Comparison of ENCODE assay signal across 13 mouse cellular contexts in genomic region chr12:73937353-73937752, GRCm38 (mm10). TPM values are rescaled to one million over a fixed set of nuclear protein-coding genes. Genes with fewer than 3 reads are reported as not detected.
DNase-seq lines count a peak whose midpoint lies in the region; ATAC-seq lines count a peak whose summit lies in the region.
"Had no signal": no experiment of that assay in that cellular context is flagged by ENCODE, and none has a peak within 500 bp of the region (broad histone marks: within the 10 kb centered on the region; RNA-seq: fewer than 3 reads in every experiment).

Gm49321 (plus strand) TSS chr12:73937653.

- no peak within 1 kb of the TSS for H3K4me3 ChIP-seq in forebrain, embryonic 11.5 days (ENCODE audit: low read depth, low read length)
- no peak within 1 kb of the TSS for H3K4me3 ChIP-seq in hindbrain, embryonic 15.5 days
- no peak within 1 kb of the TSS for H3K4me3 ChIP-seq in midbrain, embryonic 15.5 days

- no peaks in the 10 kb centered on the region for H3K27me3 ChIP-seq in forebrain, embryonic 11.5 days (ENCODE audit: control insufficient read depth, insufficient read depth, low read length)
- H3K27me3 ChIP-seq in hindbrain, embryonic 15.5 days: no peaks in the 10 kb centered on the region
- H3K27me3 ChIP-seq in midbrain, embryonic 15.5 days (replicated peaks): no peaks in the 10 kb centered on the region

- no peak within 1 kb of the TSS for H3K9ac ChIP-seq in forebrain, embryonic 11.5 days (ENCODE audit: low read length)
- H3K9ac ChIP-seq in hindbrain, embryonic 15.5 days: no peak within 1 kb of the TSS
- no peak within 1 kb of the TSS for H3K9ac ChIP-seq in midbrain, embryonic 15.5 days
- H3K9ac ChIP-seq: liver, embryonic 14.5 days had no signal

- 94% methylated on average over 1 of the region's 1 CpGs for WGBS in forebrain, embryonic 11.5 days
- 92% methylated on average over 1 of the region's 1 CpGs for WGBS in hindbrain, embryonic 15.5 days
- WGBS in midbrain, embryonic 15.5 days: 93% methylated on average over 1 of the region's 1 CpGs

- no peaks in the 10 kb centered on the region for H3K9me3 ChIP-seq in forebrain, embryonic 11.5 days (ENCODE audit: control insufficient read depth, low read length)
- no peaks in the 10 kb centered on the region for H3K9me3 ChIP-seq in hindbrain, embryonic 15.5 days
- H3K9me3 ChIP-seq in midbrain, embryonic 15.5 days: no peaks in the 10 kb centered on the region
- H3K9me3 ChIP-seq: G1E had no signal

- H3K4me2 ChIP-seq in forebrain, embryonic 11.5 days (ENCODE audit: low read depth, low read length, severe bottlenecking): no peak within 1 kb of the TSS
- H3K4me2 ChIP-seq in hindbrain, embryonic 15.5 days: no peak within 1 kb of the TSS
- no peak within 1 kb of the TSS for H3K4me2 ChIP-seq in midbrain, embryonic 15.5 days

- no peak for DNase-seq in left cerebral cortex, adult 18-20 months (ENCODE audit: low spot score in 2 of 2)
- no peak for DNase-seq in left cerebral cortex, adult 11 months (ENCODE audit: low spot score)
- DNase-seq in forebrain, embryonic 11.5 days (ENCODE audit: low spot score): no peak
- DNase-seq in retina, embryonic 14.5 days (ENCODE audit: low spot score): no peak
- DNase-seq: adrenal gland, postnatal 14 days; heart, postnatal 14 days had no signal

- ATAC-seq in forebrain, embryonic 11.5 days (replicated peaks; ENCODE audit: low FRiP score): no peak
- no peak for ATAC-seq in hindbrain, embryonic 15.5 days (ENCODE audit: low FRiP score, low read depth)
- no peak for ATAC-seq in midbrain, embryonic 15.5 days (replicated peaks)
- ATAC-seq in monocyte, adult 5-6 weeks (replicated peaks; ENCODE audit: insufficient number of reproducible peaks, low FRiP score, low TSS enrichment, poor library complexity, severe bottlenecking): no peak

- H3K4me1 ChIP-seq in forebrain, embryonic 11.5 days (replicated peaks; ENCODE audit: control insufficient read depth, insufficient read depth, low read length): no peaks in the 10 kb centered on the region
- H3K4me1 ChIP-seq in hindbrain, embryonic 15.5 days (replicated peaks): no peaks in the 10 kb centered on the region
- no peaks in the 10 kb centered on the region for H3K4me1 ChIP-seq in midbrain, embryonic 15.5 days

- H3K36me3 ChIP-seq in forebrain, embryonic 11.5 days (ENCODE audit: control insufficient read depth, insufficient read depth, low read length): peaks cover 2% of the 10 kb centered on the region
- H3K36me3 ChIP-seq in hindbrain, embryonic 15.5 days: peaks cover 64% of the 10 kb centered on the region
- peaks cover 34% of the 10 kb centered on the region; the same call in 1 of the 2 replicates for H3K36me3 ChIP-seq in midbrain, embryonic 15.5 days (replicated peaks)

- H3K27ac ChIP-seq in forebrain, embryonic 11.5 days (ENCODE audit: low read depth, low read length): no peak within 1 kb of the TSS
- no peak within 1 kb of the TSS for H3K27ac ChIP-seq in hindbrain, embryonic 15.5 days (replicated peaks)
- H3K27ac ChIP-seq in midbrain, embryonic 15.5 days: no peak within 1 kb of the TSS
- H3K27ac ChIP-seq: liver, embryonic 14.5 days had no signal

RNA-seq across cellular contexts. Expression of gene Gm49321, which starts in this region (rescaled TPM):
- total RNA-seq in left cerebral cortex, adult 18-20 months (2021): 10 to 100 TPM; 16.9 to 20.9 TPM
- polyA plus RNA-seq in forebrain, embryonic 11.5 days (2014; fragmentation: Nextera tagmentation; extraction: Ambion mirVana): 15.3 and 19.5 TPM in 2 replicates
- polyA plus RNA-seq in hindbrain, embryonic 15.5 days (2015; fragmentation: Nextera tagmentation; extraction: Ambion mirVana): 22.2 and 25.4 TPM in 2 replicates
- polyA plus RNA-seq in midbrain, embryonic 15.5 days (2015; fragmentation: Nextera tagmentation; extraction: Ambion mirVana): 24.2 and 26.1 TPM in 2 replicates
- not detected in 3 replicates for total RNA-seq in monocyte, adult 5-6 weeks (2017)
- total RNA-seq: common myeloid progenitor, adult 5-6 weeks had no signal
- polyA plus RNA-seq: G1E; small intestine, adult 2 months had no signal

Comparison
In these comparisons a context has a peak if more than half of its experiments do, and no peak if none do; other contexts are left out.
1. RNA of gene Gm49321 (total RNA-seq): 16.9 to 20.9 TPM in left cerebral cortex, adult 18-20 months; not detected in monocyte, adult 5-6 weeks; every median in the first group is over 10 times any median in the second.